Mouse (Mus musculus): ENCODE data around the gene Tex26.

Tex26 gene

DNA sequence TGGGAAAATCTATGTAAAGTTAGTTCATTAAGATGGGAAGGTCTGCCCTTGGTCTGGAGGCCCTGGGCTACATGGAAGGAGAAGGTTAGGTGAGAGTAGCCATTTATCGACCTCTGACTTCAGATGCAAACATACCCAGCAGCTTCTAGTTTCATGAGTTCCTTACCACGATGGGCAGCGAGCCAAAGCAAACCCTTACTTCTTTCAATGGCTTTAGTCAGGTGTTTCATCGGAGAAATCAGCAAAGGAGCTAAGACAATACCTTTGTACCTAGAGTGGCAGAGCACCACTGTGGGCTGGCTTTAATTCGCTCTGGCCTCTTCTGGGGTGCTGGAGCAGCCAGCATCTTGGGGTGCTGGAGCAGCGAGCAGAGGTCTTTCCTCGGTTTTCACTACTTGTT lies 5.8 kb upstream of the Tex26 start:
- DNase-seq (ENCODE audit: low spot score in 2 of 2), result no peak

DNA sequence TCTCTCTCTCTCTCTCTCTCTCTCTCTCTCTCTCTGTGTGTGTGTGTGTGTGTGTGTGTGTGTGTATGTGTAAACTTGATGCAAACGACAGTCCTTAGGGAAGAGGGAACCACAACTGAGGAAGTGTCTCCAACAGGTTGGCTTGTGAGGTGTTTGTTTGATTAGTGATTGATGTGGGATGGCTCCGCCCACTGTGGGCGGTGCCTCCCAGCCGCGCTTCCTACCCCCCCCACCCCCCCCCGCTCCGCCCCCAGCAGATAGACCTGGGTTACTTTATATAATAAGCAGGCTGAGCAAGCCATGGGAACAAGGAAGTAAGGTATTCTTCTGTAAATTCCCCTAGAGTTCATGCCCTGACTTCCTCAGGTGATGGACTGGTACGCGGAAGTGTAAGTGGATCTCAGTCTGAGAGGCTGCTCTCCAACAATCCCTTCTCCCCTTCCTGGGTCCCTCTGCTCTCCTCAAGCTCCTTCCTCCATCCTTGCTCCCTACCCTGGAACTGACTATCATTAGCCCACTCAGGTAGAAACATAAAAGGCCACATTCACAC lies 5.2 kb upstream of the Tex26 start:
- no peak for DNase-seq (ENCODE audit: low spot score in 2 of 2)

DNA sequence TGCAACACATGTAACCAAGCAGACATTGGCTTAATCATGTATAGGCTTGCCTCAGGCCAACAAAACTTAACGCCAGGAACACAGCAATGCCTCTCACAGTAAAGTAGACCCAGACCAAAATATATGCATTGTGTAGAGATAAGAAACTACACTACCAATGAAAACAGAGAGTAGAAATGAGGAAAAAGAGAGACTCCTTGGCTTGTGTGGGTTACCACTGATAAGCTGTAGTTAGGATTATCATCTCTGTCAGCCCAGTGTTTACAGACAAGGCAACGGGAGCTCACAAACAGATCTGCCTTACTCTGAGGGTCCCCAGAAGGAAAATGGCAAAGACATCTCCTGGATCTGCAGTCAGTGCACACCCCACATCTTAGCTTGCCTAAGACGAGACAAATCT lies 2.9 kb upstream of the Tex26 start:
- no peak for DNase-seq (ENCODE audit: low spot score in 2 of 2)

DNA sequence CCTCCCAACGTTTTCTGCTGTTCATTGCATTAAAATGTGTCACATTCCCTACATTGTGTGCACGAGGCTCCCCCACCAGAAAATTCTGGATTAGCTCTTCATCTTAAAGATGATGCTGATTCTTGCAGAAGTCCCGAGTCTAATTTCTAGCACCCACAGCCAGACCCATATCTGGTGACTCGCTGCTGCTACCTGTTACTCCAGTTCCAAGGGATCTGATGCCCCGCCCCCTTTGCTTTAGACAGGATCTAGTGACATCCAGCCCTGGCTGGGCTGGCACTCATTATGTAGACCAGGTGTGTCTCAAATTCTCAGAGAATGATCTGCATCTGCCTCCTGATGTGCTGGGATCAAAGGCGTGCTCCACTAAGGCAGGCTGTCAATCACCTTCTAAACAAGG lies 2.3 kb upstream of the Tex26 start:
- no peak for DNase-seq (ENCODE audit: low spot score in 2 of 2)

DNA sequence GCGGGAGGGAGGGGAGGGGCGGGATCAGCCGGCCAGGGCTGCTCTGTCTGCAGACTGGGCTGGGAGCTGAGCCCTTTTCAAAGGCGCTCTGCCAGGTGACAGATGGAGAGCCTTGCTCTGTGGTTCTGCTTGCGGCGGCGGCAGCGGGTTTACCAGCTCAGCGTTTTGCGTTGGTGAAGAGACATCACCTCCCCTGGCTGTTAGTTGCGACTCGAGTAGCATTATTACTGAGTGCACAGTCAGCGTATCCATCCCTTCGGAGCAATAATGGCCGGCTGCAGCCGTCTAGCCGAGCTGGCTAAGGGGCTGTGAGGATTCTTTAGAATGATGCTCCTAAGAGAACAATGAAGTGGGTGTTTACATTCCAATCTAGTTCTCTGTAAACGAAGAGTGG lies 717 bp downstream of the Tex26 start:
- DNase-seq (ENCODE audit: low spot score in 2 of 2), result no peak

DNA sequence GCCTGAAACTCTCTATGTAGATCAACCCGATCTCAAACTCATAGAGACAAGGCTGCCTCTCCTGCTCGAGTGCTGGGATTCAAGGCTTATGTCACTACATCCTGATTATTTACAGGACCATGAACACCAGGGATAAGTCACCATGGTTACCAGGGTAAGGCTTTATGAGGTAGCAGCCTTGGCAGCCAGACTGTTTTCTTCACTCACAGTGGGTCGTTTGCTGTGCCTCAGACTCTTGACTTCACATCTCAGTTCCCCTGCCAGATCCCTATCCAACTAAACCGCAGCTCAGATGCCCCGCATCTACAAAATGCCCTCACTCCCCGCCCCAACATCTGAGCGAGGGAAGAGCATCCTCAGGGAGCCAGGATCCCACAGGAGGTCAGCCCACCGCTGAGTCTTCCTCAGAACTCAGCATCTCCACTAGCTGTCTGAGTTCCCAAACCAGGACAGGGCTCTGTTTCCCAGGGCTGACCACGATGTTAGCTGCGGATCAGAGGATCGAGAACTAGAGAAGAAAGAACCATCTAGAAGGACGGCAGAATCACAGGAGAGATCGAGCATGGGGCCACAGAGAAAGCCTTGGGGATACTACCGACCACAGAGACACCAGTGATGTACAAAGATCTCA lies 2.3 kb downstream of the Tex26 start:
- DNase-seq (ENCODE audit: low spot score in 2 of 2), result no peak

DNA sequence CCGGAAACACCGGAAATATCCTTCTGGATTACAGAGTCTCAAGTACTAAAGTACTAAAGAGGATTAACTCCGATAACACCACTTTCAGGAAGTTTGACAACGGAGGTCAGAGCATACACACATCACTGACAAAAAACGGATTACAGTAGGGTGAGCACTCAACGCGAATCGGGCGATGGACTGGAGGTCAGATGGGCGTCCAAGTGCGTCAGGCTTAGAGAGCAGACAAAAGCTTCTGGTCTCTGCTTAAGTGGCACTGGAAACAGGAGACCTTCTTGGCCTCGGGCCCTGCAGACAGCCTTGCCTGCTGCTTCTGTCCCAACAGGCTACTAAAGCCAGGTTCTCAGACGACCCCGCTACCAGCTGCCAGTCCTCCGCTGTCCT lies 2.8 kb downstream of the Tex26 start:
- DNase-seq (ENCODE audit: low spot score in 2 of 2), result no peak

DNA sequence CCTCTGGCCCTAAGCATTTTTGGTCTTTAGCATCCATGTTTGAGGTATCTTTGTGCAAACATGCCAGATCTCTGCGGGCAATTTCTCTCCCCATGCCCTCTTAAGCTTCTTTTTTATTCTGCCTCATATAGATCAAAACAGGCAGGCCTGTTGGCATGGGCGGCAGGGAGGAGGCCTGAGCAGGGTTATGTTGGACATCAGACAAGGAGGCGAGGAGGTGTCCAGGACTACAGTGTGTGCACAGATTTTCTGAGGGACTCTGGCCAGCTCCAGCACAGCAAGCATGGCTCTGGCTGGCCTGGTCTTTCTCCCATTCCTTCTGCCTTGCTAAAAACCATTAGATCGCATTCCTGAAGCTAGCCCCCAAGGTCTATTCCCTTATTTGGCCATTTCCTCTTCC lies 5.0 kb downstream of the Tex26 start:
- DNase-seq (ENCODE audit: low spot score in 2 of 2), result no peak

DNA sequence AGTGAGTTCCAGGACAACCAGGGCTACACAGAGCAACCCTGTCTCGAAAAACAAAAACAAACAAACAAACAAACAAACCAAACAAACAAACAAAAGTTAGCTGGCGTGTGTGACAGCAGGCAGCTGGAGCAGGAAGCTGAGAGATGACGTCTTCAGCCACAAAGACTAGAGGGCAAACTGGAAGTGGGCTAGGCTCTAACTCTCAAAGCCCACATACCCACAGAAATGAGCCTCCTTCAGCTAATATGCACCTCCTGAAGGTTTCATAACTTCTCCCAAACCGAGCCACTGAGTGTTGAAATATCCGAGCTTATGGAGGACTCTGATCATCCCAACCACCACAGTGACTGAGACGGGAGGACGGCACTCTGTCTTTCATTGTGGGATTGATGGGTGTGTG lies 7.0 kb downstream of the Tex26 start:
- peak in 1 of 2 experiments; percentile 12 for DNase-seq (ENCODE audit: low spot score in 2 of 2)

DNA sequence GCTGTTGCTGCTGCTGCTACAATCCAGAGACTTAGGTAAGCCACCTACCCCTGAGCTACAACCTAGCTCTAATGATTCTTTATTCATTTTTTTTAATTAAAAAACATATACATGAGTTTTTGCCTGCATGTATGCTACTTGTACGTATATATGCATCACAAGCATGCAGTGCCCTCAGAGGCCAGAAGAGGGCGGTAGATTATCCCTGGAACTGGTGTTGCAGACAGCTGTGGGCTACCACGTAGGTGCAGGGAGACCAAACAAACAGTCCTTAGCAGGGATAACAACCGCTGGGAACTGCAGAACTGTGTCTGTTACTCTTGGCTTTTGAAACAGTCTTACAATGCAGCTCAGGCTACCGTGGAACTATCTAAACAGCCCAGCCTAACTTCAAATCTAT lies 8.3 kb downstream of the Tex26 start:
- no peak for DNase-seq (ENCODE audit: low spot score in 2 of 2)

DNA sequence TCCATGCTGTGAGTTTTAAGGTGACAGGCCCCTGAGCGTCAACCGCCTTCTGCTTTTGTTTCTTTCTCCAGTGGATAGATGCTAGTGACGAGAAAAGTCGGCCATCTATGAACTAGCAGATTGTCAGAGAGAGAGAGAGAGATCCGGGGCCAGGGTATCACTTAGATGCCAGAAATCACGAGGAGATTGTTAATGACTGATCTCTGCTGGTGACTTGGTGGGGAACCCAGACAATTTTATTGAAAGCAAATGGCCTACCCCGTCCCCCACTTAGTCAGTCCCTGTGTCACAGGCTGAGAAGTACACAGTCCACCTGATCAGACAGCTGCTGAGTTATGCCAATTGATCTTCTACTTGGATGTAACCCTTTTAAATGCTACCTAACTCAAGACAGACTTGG lies 9.9 kb downstream of the Tex26 start:
- no peak for DNase-seq (ENCODE audit: low spot score in 2 of 2)

DNA sequence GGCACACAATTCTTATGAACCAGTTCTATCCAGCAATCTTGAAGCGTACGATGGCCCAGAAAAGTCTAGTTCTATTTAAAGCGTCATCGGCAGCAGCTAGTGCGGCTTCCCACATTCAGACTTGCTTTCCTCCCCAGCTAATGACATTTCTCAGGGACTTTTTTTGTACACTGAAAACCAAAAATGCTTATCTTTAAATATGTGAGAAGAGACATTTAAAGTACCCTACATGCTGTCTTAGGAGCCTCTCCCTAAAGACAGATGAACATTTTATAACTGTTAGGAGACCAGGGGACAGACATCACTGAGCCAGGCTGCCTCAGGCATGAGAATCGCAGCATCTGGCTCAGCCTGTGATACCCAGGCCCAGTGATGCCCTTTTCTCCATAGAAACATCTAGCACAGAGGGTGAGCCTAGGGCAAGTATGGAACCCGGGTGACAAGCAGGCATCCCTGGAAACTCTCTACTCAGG lies 11.8 kb downstream of the Tex26 start:
- no peak for DNase-seq (ENCODE audit: low spot score in 2 of 2)

DNA sequence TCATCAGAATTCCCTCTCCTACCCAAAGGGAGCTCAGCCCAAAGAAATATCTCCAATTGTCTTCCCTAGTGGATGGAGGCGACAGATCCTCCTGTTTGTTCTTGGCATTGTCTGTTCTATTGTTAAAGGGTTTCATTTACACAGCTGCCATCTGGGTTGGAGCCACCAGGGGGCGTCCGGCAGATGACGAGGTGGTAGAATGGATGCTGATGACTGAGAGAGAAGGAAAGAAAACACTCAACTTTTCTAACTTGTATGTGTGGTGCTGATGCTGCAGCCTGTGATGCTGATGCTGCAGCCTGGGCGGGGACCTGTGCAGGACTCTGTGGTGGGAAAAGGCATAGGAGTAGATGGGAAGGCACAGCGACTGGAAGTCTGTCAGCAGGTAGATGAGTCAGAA lies 14.8 kb downstream of the Tex26 start:
- DNase-seq (ENCODE audit: low spot score in 2 of 2), result peak; percentile 30 to 54

DNA sequence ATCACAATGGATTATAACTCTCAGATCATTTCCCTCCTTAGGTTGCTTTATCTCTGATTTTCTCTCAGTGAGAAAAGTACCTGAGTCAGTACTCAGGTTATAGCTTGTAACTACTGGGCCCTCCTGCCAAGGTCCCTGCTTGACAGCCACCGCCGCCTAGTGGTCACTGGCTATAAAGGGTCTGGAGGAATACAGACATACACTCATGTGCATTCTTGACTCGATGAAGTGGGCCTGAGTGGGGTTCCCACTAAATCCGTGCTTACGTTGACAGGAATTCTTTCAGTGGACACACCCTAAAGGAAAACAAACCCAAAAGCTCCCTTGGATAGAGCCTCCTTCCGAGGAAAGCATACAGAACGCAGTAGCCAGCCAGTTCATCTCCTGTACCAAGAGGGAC lies 17.1 kb downstream of the Tex26 start:
- DNase-seq (ENCODE audit: low spot score in 2 of 2), result no peak

DNA sequence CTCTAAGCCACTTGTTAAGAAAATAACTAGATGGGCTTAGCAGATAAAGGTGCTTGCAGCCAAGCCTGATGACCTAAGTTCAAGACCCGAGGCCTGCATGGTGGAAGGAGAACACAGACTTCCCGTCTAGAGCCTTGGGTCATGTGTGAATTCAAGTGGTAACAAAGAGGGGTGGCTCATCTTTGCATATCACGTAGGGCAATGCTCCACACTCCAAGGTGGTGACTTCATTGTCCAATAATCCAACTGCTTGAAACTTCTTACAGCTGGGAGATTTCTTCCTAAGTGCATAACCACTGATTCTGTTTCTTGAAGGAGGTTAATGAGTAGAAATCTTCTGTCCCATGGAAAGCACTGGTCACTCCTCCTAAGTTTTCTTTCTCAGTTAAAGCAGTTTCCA lies 22.6 kb downstream of the Tex26 start:
- no peak for DNase-seq (ENCODE audit: low spot score in 2 of 2)

DNA sequence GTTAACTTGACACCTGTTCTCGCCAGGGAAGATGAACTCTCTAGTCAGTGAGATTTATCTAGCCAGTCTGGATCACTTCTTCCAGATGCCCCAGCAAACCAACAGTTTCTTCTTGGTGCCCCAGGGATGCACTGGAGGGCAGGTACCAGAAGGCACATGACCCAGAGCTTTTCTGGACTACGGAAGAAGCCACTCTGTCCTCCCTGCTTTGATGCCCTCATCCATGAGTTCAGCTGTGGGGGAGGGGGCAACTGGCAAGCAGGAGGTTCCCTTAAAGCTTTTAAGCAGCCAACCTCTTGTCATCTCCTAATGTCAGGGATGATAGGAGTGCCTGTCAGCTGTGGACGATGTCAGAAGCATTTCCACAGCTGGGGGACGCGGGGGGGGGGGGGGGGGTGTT lies 25.8 kb downstream of the Tex26 start:
- DNase-seq (ENCODE audit: low spot score in 2 of 2), result no peak

DNA sequence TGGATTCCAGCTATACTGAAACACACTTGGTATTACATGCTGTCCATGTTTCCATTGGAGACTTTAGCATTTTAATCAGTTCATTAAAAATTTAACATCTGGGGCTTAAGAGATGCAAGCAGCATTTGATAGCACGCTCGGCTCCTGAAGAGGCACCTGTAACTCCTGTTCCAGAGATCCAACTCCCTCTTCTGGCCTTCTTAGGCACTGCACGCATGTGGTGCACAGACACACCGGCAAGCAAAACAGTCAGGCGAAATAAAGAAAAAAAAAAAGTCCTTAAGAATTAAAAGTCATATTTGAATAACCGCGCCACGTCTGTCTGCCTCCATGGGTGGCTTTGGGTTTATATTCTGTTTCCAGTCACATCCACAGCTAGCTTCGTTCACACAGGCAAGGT lies 34.7 kb downstream of the Tex26 start:
- no peak for DNase-seq (ENCODE audit: low spot score in 2 of 2)

DNA sequence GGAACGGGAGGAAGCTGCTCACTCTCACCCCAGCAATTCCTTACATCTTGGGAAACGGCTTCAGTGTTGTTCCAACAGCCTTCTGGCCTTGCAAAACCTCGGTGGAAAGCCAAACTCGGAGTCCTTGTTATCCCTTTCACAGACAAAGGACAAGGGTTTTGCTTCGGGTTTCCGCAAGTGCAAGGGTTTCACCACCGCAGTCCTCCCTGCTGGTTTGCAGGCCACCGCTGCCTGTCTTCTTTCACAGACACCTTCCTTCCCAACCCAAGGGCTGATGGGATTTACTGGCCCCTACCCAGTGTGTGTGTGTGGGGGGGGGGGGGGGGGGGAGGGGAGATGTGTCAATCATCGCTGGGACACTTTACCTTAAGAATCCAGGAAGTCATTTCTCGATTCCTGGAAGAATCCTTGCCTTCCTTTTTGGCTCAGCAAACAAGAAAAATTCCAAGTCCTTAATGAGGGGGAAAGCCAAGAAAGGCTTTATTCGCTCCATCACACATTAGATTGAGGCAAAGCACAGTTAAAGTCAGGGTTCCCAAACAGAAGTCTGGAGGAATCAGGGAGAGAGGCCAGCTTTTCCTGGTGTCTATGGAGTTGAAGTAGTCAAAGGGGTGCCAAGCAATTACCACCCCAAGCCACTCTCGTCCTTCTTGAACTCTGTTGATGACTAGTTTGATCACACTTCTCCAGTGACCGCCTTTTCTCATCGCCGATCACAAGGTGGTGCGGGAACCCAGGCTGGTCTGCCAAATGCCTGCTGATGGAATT lies 35.4 kb downstream of the Tex26 start:
- DNase-seq (ENCODE audit: low spot score in 2 of 2), result no peak

DNA sequence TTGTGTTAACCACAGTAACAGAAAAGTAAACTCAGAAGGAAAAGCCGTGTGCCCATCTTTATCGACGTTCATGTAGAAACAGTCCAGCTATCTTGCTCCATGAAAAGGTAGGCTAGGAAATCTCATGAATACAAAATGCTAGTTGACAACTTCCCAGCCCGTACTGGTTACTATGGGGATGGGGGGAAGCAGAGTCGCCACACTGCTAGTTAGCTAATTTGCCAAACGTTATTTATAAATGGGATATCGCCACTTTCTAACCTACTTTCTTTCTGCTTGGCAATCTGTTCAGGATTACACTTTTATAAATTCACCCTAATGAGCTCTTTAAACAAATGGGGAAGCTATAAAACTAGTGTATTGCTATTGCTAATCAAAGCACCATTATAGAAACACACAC lies 42.5 kb downstream of the Tex26 start:
- no peak for DNase-seq (ENCODE audit: low spot score in 2 of 2)

DNA sequence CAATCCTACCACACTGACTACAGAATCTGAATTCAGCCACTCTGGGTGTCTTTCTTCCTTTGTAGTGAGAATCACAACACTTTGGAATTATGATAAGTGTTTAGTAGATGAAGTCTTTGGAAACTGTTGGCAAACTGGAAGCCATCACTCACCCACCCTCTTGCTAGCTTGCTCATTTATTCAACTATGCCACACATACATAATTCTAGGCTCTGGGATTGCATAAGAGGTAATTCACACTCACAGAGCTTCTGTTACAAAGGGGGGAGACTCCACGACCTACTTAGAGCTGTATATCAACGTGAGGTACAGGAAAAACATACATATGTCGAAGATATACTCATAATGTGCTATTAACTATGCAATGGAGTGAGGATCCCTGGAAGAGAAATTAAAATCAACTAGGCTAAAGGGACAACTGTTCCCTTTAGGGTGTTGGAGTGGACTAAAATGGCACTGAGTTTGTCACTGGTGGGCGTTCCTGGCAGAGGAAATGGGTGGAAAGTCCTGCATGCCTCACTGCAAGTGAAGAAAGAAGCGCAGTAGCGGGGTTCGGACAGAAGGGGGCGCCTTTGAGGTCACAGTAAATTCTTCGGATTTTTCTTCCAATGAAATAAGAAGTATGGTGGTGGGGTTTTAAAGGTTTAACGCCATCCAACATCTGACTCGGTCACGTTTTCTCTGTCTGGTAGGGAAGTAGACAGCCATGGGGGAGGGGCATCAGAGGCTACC lies 44.0 kb downstream of the Tex26 start:
- DNase-seq (ENCODE audit: low spot score in 2 of 2), result no peak

DNA sequence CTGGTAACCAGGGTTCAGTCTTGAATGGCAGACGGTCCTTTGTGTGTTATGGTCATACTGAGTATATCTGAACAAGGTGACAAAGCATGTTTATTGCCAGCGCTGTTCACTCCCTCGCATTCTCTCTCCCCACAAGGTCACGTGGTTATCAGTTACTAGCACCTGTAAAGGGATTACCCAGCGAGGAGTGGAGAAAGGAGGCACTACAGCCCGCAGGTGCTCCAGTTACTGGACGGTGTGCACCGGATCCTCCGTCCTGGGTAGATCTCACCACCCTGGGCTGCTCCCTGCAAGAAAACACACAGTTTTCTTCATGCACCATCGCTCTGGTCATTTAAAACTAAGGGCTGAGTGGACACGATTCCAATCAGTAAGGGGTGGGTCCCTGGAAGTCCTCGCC lies 44.8 kb downstream of the Tex26 start:
- no peak for DNase-seq (ENCODE audit: low spot score in 2 of 2)

DNA sequence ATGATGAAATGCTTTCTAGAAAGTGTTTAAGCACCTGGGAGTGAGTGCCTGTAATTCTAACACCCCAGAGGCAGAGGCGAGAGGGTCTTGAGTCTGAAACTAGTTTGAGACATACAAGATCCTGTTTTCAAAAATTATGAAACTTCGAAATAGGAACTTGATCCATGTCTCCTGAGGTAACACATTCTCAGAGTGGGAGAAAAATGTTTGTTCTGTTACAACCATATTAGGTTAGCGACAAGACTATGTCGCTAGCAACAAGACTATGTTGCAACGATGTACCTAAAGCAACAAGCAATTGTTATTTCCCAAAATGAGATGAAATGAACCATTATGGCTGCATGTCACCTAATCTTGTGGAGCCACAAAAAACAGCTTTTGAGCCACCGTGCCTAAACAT lies 46.0 kb downstream of the Tex26 start:
- DNase-seq (ENCODE audit: low spot score in 2 of 2), result no peak

Measured in natural killer cell, adult 2 months (primary cell).